Mouse (Mus musculus) embryonic facial prominence, embryonic 12.5 days (tissue): ENCODE data around the gene Rnf145. TPM values are rescaled to one million over a fixed set of nuclear protein-coding genes. Genes with fewer than 3 reads are reported as not detected.

ENCODE experiments used
- ATAC-seq: fragments of 200-750 bp; cut with Nextera tagmentation; 2 replicates; pipeline ENCODE4 v1.8.0; 2017; ENCODE audit not compliant: insufficient number of reproducible peaks, insufficient read depth, low FRiP score, low TSS enrichment
- H3K27ac ChIP-seq: fragments of 300-500 bp; sonication (generic); 2 replicates; pipeline ENCODE4 v1.5.1; 2016; ENCODE audit warnings: mild to moderate bottlenecking
- H3K27me3 ChIP-seq: fragments of 300-500 bp; sonication (generic); 2 replicates; pipeline ENCODE4 v1.6.1; 2016; ENCODE audit warnings: mild to moderate bottlenecking, moderate library complexity
- H3K36me3 ChIP-seq: fragments of 300-500 bp; sonication (generic); 2 replicates; pipeline ENCODE4 v1.6.1; 2016; ENCODE audit warnings: mild to moderate bottlenecking
- H3K4me1 ChIP-seq: fragments of 300-500 bp; sonication (generic); 2 replicates; pipeline ENCODE4 v1.6.1; 2016
- H3K4me2 ChIP-seq: fragments of 300-500 bp; sonication (generic); replicated peaks from 2 replicates; pipeline ENCODE4 v1.6.1; 2016; ENCODE audit warnings: mild to moderate bottlenecking, moderate library complexity
- H3K4me3 ChIP-seq: fragments of 300-500 bp; sonication (generic); 2 replicates; pipeline ENCODE4 v1.5.1; 2016; ENCODE audit warnings: mild to moderate bottlenecking
- H3K9ac ChIP-seq: fragments of 300-500 bp; sonication (generic); 2 replicates; pipeline ENCODE4 v1.6.1; 2016; ENCODE audit warnings: mild to moderate bottlenecking, moderate library complexity
- H3K9me3 ChIP-seq: fragments of 300-500 bp; sonication (generic); 2 replicates; pipeline ENCODE4 v1.6.1; 2016; ENCODE audit warnings: mild to moderate bottlenecking, moderate library complexity
- WGBS: fragments of 180-500 bp; shearing (Covaris S2); methylation state at CpG from one replicate; pipeline ENCODE4 v1.1.7; 2016; 5-methylcytosine and 5-hydroxymethylcytosine counted together
- polyA plus RNA-seq: library from polyadenylated mRNA; unstranded; fragments of >200 nt; fragmentation: Nextera tagmentation; extraction: Ambion mirVana; gene quantifications from 2 replicates; pipeline ENCODE4 v1.2.1, GENCODE M21; 2016

Gene Rnf145
- polyA plus RNA-seq, 1 experiment from 2014 or later, result 100 TPM

- no peaks in the 10 kb centered on the region for H3K27me3 ChIP-seq
- no peak overlapping the region for H3K27ac ChIP-seq
- WGBS, result 93% methylated on average over 14 of the region's 14 CpGs
- H3K9ac ChIP-seq, result no peak overlapping the region
- ATAC-seq, result no peak
- no peak overlapping the region for H3K4me3 ChIP-seq
- H3K9me3 ChIP-seq, result no peaks in the 10 kb centered on the region
- no peaks in the 10 kb centered on the region for H3K4me1 ChIP-seq
- H3K36me3 ChIP-seq, result peaks cover 62% of the 10 kb centered on the region
- no peak overlapping the region for H3K4me2 ChIP-seq
Observed at GRCm38 (mm10) chr11:44528560-44529199, 9.9 kb downstream of the Rnf145 start.

- 87% methylated on average over 12 of the region's 12 CpGs for WGBS
- no peak overlapping the region for H3K9ac ChIP-seq
- H3K4me2 ChIP-seq, result no peak overlapping the region
- H3K27me3 ChIP-seq, result no peaks in the 10 kb centered on the region
- H3K9me3 ChIP-seq, result no peaks in the 10 kb centered on the region
- H3K27ac ChIP-seq, result no peak overlapping the region
- no peaks in the 10 kb centered on the region for H3K4me1 ChIP-seq
- no peak overlapping the region for H3K4me3 ChIP-seq
- no peak for ATAC-seq
- H3K36me3 ChIP-seq, result peaks cover 65% of the 10 kb centered on the region
Observed at GRCm38 (mm10) chr11:44529200-44529599, 10.4 kb downstream of the Rnf145 start.

- Histone ChIP-seq H3K36me3 (peaks cover 64% of the 10 kb centered on the region), H3K4me3 (no peak overlapping the region), H3K4me2 (no peak overlapping the region), H3K27me3 (no peaks in the 10 kb centered on the region), H3K4me1 (no peaks in the 10 kb centered on the region), H3K9ac (no peak overlapping the region), H3K9me3 (no peaks in the 10 kb centered on the region), H3K27ac (no peak overlapping the region)
- no peak for ATAC-seq
- WGBS, result 81% methylated on average over 5 of the region's 5 CpGs
Observed at GRCm38 (mm10) chr11:44529716-44530115, 11.0 kb downstream of the Rnf145 start.

- H3K4me2 ChIP-seq, result no peak overlapping the region
- 85% methylated on average over 8 of the region's 8 CpGs for WGBS
- no peaks in the 10 kb centered on the region for H3K27me3 ChIP-seq
- H3K4me3 ChIP-seq, result no peak overlapping the region
- no peaks in the 10 kb centered on the region for H3K9me3 ChIP-seq
- no peak overlapping the region for H3K9ac ChIP-seq
- no peak overlapping the region for H3K27ac ChIP-seq
- no peaks in the 10 kb centered on the region for H3K4me1 ChIP-seq
- H3K36me3 ChIP-seq, result peaks cover 61% of the 10 kb centered on the region
- no peak for ATAC-seq
Observed at GRCm38 (mm10) chr11:44530382-44530781, 11.6 kb downstream of the Rnf145 start.

GRCm38 (mm10) chr11:44530867-44531266, 12.1 kb downstream of the Rnf145 start:
- no peak overlapping the region for H3K27ac ChIP-seq
- no peaks in the 10 kb centered on the region for H3K27me3 ChIP-seq
- WGBS, result 89% methylated on average over 11 of the region's 11 CpGs
- no peak overlapping the region for H3K4me2 ChIP-seq
- ATAC-seq, result no peak
- H3K9ac ChIP-seq, result no peak overlapping the region
- H3K9me3 ChIP-seq, result no peaks in the 10 kb centered on the region
- H3K4me1 ChIP-seq, result no peaks in the 10 kb centered on the region
- peaks cover 57% of the 10 kb centered on the region for H3K36me3 ChIP-seq
- no peak overlapping the region for H3K4me3 ChIP-seq

- peaks cover 51% of the 10 kb centered on the region for H3K36me3 ChIP-seq
- H3K4me1 ChIP-seq, result no peaks in the 10 kb centered on the region
- no peak for ATAC-seq
- no peak overlapping the region for H3K27ac ChIP-seq
- no peak overlapping the region for H3K4me2 ChIP-seq
- H3K9ac ChIP-seq, result no peak overlapping the region
- WGBS, result 85% methylated on average over 4 of the region's 4 CpGs
- H3K4me3 ChIP-seq, result no peak overlapping the region
- H3K27me3 ChIP-seq, result no peaks in the 10 kb centered on the region
- H3K9me3 ChIP-seq, result no peaks in the 10 kb centered on the region
Observed at GRCm38 (mm10) chr11:44531617-44532016, 12.9 kb downstream of the Rnf145 start.

- ATAC-seq, result no peak
Observed at GRCm38 (mm10) chr11:44532846-44533781, 14.3 kb downstream of the Rnf145 start.

GRCm38 (mm10) chr11:44534999-44535750, 16.4 kb downstream of the Rnf145 start:
- H3K27ac ChIP-seq, result no peak overlapping the region
- peaks cover 17% of the 10 kb centered on the region for H3K4me1 ChIP-seq
- ATAC-seq, result no peak
- H3K9me3 ChIP-seq, result no peaks in the 10 kb centered on the region
- peaks cover 42% of the 10 kb centered on the region for H3K36me3 ChIP-seq
- no peak overlapping the region for H3K9ac ChIP-seq
- H3K27me3 ChIP-seq, result no peaks in the 10 kb centered on the region
- H3K4me3 ChIP-seq, result no peak overlapping the region
- WGBS, result 73% methylated on average over 12 of the region's 12 CpGs
- no peak overlapping the region for H3K4me2 ChIP-seq

More at GRCm38 (mm10) chr11:44532846-44533781, 14.3 kb downstream of the Rnf145 start:
- H3K27ac ChIP-seq, result no peak overlapping the region
- no peaks in the 10 kb centered on the region for H3K27me3 ChIP-seq
- no peaks in the 10 kb centered on the region for H3K4me1 ChIP-seq
- 92% methylated on average over 17 of the region's 17 CpGs for WGBS
- peaks cover 53% of the 10 kb centered on the region for H3K36me3 ChIP-seq
- no peak overlapping the region for H3K9ac ChIP-seq
- no peak overlapping the region for H3K4me3 ChIP-seq
- H3K9me3 ChIP-seq, result no peaks in the 10 kb centered on the region
- no peak overlapping the region for H3K4me2 ChIP-seq

GRCm38 (mm10) chr11:44537403-44537802, 18.6 kb downstream of the Rnf145 start:
- Histone ChIP-seq H3K4me2 (no peak overlapping the region), H3K9ac (no peak overlapping the region), H3K27ac (no peak overlapping the region), H3K9me3 (no peaks in the 10 kb centered on the region), H3K36me3 (peaks cover 38% of the 10 kb centered on the region), H3K4me3 (no peak overlapping the region), H3K4me1 (peaks cover 17% of the 10 kb centered on the region), H3K27me3 (no peaks in the 10 kb centered on the region)
- ATAC-seq, result no peak
- WGBS, result 92% methylated on average over 7 of the region's 7 CpGs

- 89% methylated on average over 3 of the region's 3 CpGs for WGBS
- no peak for ATAC-seq
Observed at GRCm38 (mm10) chr11:44538101-44538500, 19.3 kb downstream of the Rnf145 start.

GRCm38 (mm10) chr11:44538501-44539290, 19.9 kb downstream of the Rnf145 start:
- Histone ChIP-seq H3K27ac (peak overlapping the region; percentile 64; the same call in 1 of the 2 replicates), H3K27me3 (no peaks in the 10 kb centered on the region), H3K9me3 (no peaks in the 10 kb centered on the region), H3K4me1 (peaks cover 17% of the 10 kb centered on the region), H3K4me2 (no peak overlapping the region), H3K36me3 (peaks cover 31% of the 10 kb centered on the region), H3K4me3 (no peak overlapping the region), H3K9ac (no peak overlapping the region)
- WGBS, result 94% methylated on average over 10 of the region's 10 CpGs
- no peak for ATAC-seq

More at GRCm38 (mm10) chr11:44538101-44538500, 19.3 kb downstream of the Rnf145 start:
- H3K36me3 ChIP-seq, result peaks cover 33% of the 10 kb centered on the region
- no peak overlapping the region for H3K4me3 ChIP-seq
- H3K9ac ChIP-seq, result no peak overlapping the region
- no peaks in the 10 kb centered on the region for H3K9me3 ChIP-seq
- no peak overlapping the region for H3K4me2 ChIP-seq
- H3K27me3 ChIP-seq, result no peaks in the 10 kb centered on the region
- peaks cover 17% of the 10 kb centered on the region for H3K4me1 ChIP-seq
- H3K27ac ChIP-seq, result no peak overlapping the region
